Mouse (Mus musculus): ENCODE results near the gene Prrc2b. TPM values are rescaled to one million over a fixed set of nuclear protein-coding genes. Genes with fewer than 3 reads are reported as not detected.

The Prrc2b gene
- total RNA-seq (2021), result 100 to 1,000 TPM; 142 to 154 TPM
- long read RNA-seq, experiment 1, partial matches to known transcripts, result 19 of 25 reads
- long read RNA-seq, experiment 1, other reads (novel, unspliced or antisense), result 6 of 25 reads
- long read RNA-seq, experiment 2, full-length matches to known transcripts, result 1 of 29 reads
- long read RNA-seq, experiment 2, partial matches to known transcripts, result 18 of 29 reads
- long read RNA-seq, experiment 2, other reads (novel, unspliced or antisense), result 10 of 29 reads

- peak; percentile 64 to 73 for DNase-seq (ENCODE audit: low spot score in 2 of 2)
Observed at GRCm38 (mm10) chr2:32150924-32151659, at the start of gene Prrc2b. Gene Prrc2b (plus strand): TSS chr2:32151082.

GRCm38 (mm10) chr2:32102944-32103343, 47.9 kb upstream of the Prrc2b start:
- no peak for DNase-seq (ENCODE audit: low spot score in 2 of 2)

GRCm38 (mm10) chr2:32103557-32103956, 47.3 kb upstream of the Prrc2b start:
- DNase-seq (ENCODE audit: low spot score in 2 of 2), result no peak

DNA sequence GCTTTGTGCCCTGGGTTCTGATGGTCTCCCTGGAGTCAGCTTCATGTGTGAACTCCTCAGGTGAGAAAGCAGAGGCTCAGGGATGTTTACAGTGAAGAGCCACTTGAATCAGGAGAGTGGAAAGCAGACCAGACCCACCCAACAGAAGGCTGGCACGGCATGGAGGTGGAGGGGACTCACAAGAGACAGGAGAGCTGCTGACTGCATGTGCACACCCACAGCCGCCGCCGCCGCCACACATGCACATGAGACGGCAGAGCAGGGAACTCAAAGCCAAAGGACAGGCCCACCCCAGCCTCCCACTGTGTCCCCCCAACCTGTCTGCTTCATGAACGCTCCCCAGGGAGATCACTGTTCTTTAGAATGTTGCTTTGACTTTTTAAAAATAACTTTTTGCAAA, 46.8 kb upstream of the Prrc2b start:
- DNase-seq (ENCODE audit: low spot score in 2 of 2), result no peak

DNA sequence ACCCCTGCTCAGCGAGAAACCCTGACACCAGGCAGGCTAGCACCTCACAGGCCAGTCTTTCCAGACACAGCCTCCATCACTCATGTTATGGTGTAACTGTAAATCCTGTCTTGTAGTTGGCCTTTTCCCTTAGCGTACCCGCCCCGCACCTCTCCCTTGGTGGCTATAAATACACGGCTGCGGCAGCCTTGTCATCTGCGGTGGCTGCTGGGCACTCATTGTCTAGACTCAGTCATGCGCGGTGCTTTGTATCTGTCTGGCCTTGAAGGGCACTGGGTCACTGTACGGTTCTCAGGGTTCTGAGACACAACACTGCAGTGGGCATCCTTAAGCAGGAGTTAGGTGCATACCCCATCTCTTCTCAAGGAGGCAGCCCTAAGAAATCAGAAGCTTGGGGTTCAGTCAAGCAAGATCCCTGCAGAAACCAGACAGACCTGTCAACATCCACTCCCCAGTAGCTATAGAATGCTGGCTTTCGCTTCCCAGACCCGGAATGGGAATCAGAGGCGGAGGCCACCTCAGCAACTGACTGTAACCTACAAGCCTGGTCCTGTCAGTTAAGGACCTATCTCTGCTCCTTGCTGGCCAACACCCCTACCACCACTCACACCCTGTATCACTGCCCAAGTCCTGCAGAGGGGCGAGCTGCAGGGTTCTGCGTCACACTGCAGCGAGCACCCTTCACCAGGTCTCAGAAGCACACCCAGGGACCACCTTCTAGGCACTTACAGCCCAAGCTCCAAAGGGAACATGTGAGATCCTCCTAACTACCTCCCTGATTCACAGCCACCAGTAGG, 45.6 kb upstream of the Prrc2b start:
- no peak for DNase-seq (ENCODE audit: low spot score in 2 of 2)

DNA sequence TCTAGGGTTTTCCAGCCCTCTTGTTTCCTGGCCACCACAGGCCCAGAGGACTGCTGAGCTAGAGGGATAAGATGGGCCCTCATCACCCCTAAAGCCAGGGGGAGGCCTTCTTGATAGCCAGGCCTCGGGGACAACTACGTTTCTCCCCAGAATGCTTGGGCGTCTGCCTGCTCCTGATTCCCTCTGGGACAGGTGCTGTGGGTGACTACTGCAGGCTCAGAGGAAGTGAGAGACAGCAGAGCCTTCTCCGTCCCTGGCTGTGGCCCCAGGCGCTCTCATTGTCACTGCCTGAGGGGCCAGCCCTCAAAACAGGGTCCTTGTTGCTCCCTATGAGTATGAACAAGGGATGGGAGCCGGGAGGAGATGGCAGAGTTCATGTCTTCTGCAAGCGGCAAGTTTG, 45.0 kb upstream of the Prrc2b start:
- no peak for DNase-seq (ENCODE audit: low spot score in 2 of 2)

DNA sequence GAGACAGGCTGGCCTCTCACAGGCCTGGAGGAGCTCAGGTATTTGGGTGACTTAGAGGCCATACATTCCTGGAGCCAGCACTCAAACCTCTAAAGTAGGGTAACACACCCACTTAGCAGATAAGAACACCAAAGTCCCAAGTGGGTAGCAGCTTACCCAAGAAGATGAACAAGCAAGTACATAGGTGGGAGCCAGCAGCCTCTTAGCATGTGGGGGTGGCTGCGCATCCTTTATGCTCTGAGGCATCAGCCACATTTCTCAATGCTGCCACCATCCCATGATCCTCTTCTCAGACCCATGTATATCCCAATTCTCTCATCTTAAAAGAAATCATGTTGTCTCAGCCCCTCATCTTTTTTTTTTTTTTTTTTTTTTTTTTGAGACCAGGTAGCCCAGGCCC, 39.6 kb upstream of the Prrc2b start:
- DNase-seq (ENCODE audit: low spot score in 2 of 2), result no peak

DNA sequence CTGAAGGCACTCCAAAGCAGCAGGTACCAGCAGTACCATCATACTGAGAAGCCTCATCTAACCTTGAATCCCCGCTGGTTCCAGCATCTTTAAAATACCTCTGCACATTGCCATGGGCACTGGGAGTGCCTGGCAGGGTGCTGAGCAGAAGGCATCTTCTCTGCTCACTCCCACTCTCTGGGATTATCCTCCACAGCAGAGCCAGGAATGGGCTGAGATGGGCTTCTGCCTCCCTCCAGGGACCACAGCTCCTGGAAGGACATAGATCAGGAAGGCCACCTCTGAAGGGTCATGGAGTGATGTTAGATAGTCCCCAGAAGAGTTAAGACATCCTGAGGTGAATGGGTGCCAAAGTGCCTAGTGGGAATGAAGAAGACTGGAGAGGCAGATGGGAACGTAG, 38.3 kb upstream of the Prrc2b start:
- no peak for DNase-seq (ENCODE audit: low spot score in 2 of 2)

GRCm38 (mm10) chr2:32115851-32116268, 35.0 kb upstream of the Prrc2b start:
- DNase-seq (ENCODE audit: low spot score in 2 of 2), result no peak

GRCm38 (mm10) chr2:32119802-32120750, 30.8 kb upstream of the Prrc2b start:
- peak in 1 of 2 experiments; percentile 43 for DNase-seq (ENCODE audit: low spot score in 2 of 2)

DNA sequence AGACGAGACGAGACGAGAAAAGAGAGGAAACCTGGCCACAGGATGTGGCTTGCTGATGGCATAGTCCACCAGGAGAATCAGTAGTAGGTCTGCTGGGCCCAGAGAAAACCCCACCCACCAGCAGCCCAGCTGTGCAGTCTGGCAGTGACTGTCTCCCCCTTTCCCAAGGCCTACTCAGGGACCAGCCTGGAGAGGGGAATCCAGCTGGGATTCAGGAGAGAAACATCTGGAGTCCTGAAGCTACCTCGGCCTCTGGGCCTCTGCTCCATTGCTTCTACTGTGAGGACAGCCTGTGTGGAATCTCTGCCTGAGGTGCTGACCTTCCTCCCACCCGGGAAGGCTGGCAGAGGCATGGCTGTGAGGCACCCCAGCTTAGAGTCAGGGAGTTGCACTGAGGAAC, 29.7 kb upstream of the Prrc2b start:
- DNase-seq (ENCODE audit: low spot score in 2 of 2), result no peak

GRCm38 (mm10) chr2:32121785-32122184, 29.1 kb upstream of the Prrc2b start:
- no peak for DNase-seq (ENCODE audit: low spot score in 2 of 2)

- no peak for DNase-seq (ENCODE audit: low spot score in 2 of 2)
Observed at GRCm38 (mm10) chr2:32127653-32128535, 23.0 kb upstream of the Prrc2b start.

GRCm38 (mm10) chr2:32128536-32128841, 22.4 kb upstream of the Prrc2b start:
- no peak for DNase-seq (ENCODE audit: low spot score in 2 of 2)

- peak in 1 of 2 experiments; percentile 27 for DNase-seq (ENCODE audit: low spot score in 2 of 2)
Observed at GRCm38 (mm10) chr2:32129383-32130074, 21.4 kb upstream of the Prrc2b start.

- peak in 1 of 2 experiments; percentile 52 for DNase-seq (ENCODE audit: low spot score in 2 of 2)
Observed at GRCm38 (mm10) chr2:32130435-32130834, 20.4 kb upstream of the Prrc2b start.

DNA sequence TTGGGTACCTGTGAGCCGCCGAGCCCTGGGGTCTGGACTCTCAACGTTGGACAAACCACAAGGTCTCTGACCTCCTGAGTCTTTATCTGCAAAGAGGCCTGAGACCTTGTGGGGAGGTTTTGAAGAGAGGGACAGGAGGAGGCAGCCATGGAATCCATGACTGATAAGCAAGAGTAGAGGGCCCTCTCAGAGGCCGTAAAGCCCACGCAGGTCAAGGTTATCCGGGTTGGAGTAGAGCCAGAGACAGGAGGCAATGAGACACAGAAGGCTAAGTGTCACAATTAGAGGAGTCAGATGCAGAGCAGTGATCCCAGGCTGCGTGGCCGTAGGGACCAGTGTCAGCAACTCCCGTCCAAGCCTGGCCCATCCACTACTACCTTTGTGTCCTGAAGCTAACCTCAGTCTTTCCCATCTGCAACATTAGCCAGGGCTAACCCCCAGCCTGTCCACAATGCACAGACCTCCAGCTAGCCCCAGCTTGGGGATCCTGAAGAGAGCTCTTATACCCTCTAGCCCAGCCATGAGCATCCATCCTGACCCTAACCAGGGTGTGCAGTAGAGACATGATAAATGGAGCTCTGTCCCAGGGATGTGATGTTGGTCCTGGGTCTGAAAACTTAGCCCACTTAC, 19.6 kb upstream of the Prrc2b start:
- DNase-seq (ENCODE audit: low spot score in 2 of 2), result no peak

- no peak for DNase-seq (ENCODE audit: low spot score in 2 of 2)
Observed at GRCm38 (mm10) chr2:32131866-32132566, 18.9 kb upstream of the Prrc2b start.

Measured in gastrocnemius, postnatal 4 days (tissue).